Mouse (Mus musculus) ovary, adult 18-20 months (tissue): ENCODE results near the gene Hkdc1.
"Not testable (repeated sequence)": the region's sequence is repeated elsewhere in the genome, so short reads cannot be mapped to it uniquely, and the experiment has no call there.

Source experiments
- DNase-seq: peaks from one replicate; pipeline ENCODE4 v3.0.0; 2022; ENCODE audit warnings: low spot score, mixed read lengths

Gene Hkdc1

GRCm38 (mm10) chr10:62422255-62422654 is at the start of gene Hkdc1:
TSS of gene Hkdc1 (minus strand) at chr10:62422491.
- DNase-seq, result no peak

DNA sequence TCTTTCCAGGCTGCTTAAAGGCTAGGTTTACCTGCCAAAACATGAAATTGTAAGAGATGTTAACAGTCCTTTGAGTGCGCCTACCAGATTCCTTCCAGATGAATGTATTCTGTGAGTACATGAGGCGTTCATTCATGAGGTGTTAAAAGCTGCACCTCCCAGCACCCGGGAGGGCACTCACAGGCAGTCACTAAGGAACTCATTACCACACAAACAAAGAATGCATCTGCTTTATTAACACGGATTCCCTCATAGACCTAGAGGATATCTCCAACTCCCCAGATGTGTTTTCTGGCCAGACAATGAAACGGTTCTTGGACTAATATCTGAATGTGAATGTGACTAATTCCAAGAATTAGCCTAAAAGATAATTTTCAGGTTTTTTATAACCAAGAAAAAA is 48.8 kb upstream of the Hkdc1 start:
- DNase-seq, result no peak

DNA sequence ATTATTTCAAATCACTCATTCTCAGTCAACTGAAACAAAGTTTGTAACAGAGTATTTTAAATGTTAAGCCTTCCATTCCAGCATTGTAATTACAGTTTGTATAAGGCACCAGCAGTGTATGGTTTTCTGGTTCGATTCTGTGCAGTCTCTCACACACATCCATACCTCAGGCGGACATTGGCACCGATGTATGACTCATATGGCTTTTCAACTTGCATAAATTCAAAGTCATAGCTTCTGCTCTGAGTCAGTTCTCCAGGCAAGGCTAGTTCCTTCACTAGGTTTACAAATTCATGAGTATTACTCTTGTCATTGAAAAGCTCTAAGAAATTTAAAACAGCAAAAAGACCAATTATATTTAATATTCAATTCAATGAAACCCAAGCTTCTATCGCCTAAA is 47.4 kb upstream of the Hkdc1 start:
- no peak for DNase-seq

DNA sequence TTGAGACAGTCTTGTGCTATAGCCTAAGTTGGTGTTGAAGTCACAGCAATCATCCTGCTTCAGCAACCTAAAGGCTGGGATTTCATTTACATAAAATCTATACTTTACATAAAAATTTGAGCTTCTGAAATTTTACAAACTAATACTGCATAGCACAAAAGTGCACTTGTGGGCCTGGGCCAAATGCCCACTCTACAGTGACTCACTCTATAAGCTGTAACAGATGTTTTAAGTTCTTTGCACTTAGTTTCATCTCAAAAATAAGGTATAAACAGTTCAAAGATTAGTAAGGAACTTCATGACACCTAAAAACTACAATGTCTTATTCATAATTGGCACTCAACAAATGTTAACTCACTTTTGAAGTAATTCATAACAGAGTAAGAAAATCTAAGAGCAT is 39.0 kb upstream of the Hkdc1 start:
- no peak for DNase-seq

GRCm38 (mm10) chr10:62452001-62452400 is 29.7 kb upstream of the Hkdc1 start:
- DNase-seq, result not testable (repeated sequence)

DNA sequence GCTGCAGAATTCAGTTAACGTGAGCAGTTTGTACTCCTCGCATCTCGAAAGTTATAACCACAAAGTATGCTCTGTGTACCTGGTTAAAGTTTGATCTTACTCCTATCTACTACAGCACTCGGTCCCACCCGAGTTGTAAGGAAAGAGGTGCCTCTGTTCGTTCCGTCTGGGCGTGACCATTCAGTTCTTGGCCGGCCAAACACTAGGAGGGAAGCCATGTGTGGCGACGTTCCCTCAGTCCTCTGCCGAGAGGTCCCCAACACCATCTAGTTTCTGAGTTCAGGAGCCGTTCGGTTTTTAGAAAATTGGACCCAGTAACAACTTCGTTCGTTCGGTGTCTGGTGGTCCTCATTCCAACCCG is 28.0 kb upstream of the Hkdc1 start:
- no peak for DNase-seq

DNA sequence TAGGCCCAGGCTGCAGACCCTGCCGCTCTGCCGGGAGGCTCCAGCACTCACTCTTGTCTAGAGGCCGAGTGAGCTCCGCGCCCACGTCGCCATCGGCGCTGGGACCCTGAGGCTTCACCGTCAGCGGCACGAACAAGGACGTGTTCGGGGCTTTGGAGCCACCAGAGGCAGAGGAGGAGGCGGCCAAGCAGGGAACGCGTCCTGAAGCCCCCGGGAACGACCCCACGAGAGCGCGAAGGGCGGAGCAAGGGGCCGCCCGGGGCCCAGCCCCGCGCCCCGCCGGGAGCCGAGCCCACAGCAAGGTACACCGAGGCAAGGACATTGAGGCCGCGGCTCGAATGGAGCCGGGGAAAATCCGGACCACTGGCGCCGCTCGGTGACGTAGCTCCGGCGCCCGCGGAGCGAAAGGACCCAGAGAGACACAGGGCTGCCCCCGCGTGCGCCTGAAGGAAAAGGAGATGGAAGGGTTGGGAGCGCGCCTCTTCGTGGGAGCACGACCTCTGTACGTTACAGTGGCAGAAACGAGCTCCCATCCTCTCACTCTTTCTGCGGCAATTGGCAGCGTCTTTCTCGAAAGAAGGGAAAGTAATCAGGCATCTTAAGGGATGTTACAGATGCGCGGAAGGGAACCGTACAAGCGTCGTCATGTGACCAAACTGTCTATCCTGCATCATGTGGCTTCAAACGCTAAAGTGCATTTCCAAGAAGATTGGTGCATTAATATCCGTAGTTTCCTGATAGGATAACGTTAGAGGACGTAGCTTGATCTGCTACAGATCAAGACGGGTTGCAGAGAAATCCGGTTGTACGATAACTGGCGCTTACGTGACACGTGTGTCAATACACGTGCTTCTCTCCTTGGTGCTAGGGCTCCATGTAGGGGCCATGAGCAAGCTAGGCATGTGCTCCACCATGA is 27.3 kb upstream of the Hkdc1 start, which contains the start of the genes 4930507D05Rik and Supv3l1:
Gene 4930507D05Rik (plus strand): TSS at position 126 of the 916 bp plus-strand sequence.
Gene Supv3l1 (minus strand): TSS at position 375 of the 916 bp plus-strand sequence.
- peak; percentile 69 for DNase-seq

- DNase-seq, result no peak
Observed at GRCm38 (mm10) chr10:62430427-62430826, 8.1 kb upstream of the Hkdc1 start.

DNA sequence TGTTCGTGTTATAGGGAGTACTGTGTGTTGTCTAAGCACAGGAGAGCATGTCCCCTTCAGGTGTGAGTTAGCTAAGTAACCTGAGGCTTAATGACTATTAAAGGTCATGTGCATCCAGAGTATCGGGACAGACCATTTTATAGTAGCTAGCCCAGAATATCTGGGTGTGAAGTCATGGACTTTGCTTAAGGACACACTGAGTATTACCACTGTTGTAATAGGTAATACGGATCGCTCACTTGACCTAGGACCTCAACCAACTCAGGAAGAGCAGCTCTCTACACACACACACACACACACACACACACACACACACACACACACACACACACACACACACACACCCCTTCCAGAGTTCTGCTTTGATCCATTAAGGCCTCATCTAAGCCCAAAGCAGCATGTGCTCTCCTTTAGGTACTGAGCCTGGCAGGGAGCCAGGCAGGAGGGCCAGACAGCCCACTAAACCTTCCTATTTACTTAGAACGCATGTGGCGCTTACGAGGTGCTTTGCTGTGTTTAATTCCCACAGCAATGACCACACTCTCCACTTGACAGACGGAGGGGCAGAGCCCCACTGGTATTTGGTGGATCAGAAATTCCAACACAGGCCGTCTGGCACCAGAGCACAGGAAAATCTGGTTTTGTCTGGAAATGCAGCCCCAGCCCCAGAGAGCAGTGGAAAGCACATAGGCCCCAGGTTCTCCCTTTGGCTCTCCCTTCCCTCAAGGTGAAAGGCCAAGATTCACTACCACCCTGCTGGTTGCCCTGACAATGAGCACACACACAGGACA is 3.0 kb upstream of the Hkdc1 start:
- no peak for DNase-seq

- DNase-seq, result no peak
Observed at GRCm38 (mm10) chr10:62421127-62421526, 1.2 kb downstream of the Hkdc1 start.

- no peak for DNase-seq
Observed at GRCm38 (mm10) chr10:62420399-62420798, 1.9 kb downstream of the Hkdc1 start.

DNA sequence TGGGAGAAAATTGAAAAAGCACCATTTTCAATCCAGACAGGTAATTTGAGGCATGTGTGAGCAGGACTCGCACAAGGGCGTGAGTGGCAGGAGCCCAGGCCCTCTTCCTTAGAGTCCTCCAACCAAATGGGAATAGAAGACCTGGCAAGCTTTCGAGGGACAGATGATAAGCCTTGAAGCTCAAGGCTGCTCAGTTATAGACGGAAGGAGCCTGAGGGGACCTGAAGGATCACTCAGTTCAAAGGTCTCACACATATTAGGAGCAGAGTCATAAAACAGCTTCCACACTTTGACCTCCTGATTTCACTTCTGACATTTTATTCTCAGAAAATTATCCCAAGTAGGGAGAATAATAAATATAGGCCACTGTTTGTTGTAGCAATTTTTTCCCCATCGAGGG is 2.9 kb downstream of the Hkdc1 start:
- no peak for DNase-seq

- no peak for DNase-seq
Observed at GRCm38 (mm10) chr10:62418831-62419356, 3.4 kb downstream of the Hkdc1 start.

DNA sequence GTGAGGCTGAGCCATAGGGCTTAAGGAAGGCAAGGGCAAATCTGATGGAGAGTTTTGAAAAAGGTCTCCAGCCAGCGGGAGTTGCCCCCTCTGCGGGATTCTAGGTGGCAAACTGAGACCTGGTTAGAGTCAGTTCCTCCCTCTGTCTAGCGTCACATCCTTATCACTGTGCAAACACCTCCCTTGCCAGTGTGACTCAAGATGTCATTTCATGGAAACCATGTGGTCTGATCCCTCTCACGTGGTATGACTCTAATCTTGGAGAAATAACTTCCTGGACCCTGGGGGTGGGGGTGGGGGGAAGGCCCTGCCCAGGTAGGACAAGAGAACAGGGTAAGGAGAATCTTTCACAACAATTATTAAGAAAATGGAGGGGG is 8.7 kb downstream of the Hkdc1 start:
- DNase-seq, result no peak

- no peak for DNase-seq
Observed at GRCm38 (mm10) chr10:62412906-62413605, 9.2 kb downstream of the Hkdc1 start.

DNA sequence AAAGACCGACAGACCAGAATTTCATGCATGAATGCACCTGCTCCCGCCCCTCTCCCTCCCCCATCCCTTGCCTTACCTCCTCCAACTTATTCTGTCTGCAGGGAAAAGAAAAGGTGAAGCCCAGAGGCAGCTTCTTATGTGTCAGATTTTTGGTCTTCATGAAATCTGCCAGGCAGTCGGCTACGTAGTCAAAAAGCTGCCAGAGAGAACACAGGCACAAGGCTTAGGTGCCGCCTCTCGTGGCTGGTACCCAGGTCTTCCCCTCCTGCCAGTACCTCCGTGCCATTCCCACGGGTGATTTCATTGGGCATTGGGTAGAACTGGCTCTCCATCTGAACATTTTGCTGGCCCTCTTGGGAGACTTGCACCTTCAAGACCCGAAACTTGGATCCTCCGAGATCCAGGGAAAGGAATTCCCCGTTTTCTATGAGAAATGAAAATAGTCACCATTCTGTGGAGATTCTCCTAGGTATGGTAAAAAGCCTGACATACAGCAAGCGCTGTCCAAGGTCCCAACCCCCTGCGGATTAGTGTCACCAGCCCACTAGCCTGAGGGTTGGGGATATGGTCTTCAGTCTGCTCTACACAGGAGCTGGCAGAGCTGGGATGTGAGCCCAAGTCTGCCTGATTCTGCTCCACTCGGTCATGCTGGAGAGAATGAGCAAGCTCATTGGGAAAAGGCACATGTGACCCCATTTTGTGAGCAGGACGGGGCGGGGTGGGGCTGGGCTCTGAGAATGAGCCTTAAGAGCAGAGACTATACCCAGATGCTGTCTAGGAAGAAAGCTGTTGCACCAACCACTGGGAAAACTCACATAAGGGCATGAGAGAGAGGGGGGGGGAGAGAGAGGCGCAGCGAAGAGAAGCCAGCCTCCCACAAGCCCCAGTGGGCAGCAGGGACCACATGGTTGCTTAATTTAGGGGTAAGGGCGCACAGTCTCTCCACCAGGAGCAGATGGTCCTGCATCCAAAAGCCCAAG is 10.6 kb downstream of the Hkdc1 start:
- DNase-seq, result no peak

DNA sequence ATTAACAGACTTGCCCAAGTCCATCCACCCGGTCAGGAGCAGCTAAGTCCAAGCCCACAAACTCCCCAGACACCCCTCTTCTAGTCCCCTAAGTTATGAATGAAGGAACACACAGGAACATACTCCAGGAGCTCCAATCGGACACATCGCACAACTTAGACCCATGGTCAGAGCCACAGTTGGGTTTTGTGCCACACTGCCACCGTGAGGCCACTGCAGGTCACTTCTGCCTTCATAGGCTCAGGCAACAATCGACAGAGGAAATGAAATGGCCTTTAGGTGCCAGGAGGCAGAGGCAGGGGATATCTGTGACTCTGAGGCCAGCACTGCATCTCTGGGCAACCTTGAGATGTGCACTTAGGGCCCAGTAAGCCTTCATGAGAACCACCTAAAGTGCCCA is 11.3 kb downstream of the Hkdc1 start:
- DNase-seq, result peak; percentile 27

GRCm38 (mm10) chr10:62404901-62405300 is 17.4 kb downstream of the Hkdc1 start:
- DNase-seq, result no peak

- no peak for DNase-seq
Observed at GRCm38 (mm10) chr10:62401641-62402111, 20.6 kb downstream of the Hkdc1 start.

- no peak for DNase-seq
Observed at GRCm38 (mm10) chr10:62383011-62383410, 39.3 kb downstream of the Hkdc1 start.

DNA sequence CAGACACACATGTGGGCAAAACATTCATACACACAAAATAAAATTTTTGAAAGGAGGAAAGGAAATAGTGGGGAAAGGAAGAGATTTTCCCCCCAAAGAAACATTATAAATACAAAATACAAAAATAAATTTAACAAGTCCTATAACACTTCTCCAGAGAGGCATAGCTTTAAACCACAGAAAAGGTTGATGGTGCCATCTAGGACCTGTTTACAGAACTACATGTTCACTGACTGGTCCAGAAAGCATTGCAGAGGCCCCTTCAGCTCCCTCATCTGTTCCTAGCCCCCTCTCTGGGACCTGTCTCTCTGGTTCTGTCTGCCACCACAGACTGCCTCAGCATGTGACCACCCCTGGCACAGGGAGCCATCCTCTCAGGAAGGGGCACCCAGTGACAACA is 41.4 kb downstream of the Hkdc1 start:
- no peak for DNase-seq
